Mouse (Mus musculus) cerebellum, postnatal 14 days (tissue): ENCODE measurements around the gene Cfap157.
A peak's percentile ranks its signal among the peaks of the same experiment; 100 is the strongest.

ENCODE experiments used
- DNase-seq, 2 experiments: peaks; one replicate each; pipeline ENCODE4 v3.0.0; 2021; ENCODE audit warnings: mixed read lengths in 2 of 2

Gene Cfap157

DNA sequence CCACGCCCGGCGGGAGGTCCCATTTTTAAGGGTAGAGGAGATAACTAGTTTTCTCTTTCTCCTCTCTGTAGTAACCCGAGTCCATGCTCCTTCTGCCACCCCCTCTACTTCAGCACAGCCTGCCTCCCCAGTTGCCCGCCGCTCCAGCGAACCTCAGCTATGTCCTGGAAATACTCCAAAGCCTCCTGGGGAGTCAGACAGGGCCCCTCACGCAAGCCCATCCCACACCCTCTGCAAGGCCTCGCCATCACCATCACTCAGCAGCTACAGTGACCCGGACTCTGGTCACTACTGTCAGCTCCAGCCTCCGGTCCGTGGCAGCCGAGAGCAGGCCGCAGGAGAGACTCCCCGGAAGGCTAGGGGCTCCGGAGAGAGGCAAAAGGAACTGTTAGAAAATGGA is 35.1 kb downstream of the Cfap157 start:
- DNase-seq = no peak

DNA sequence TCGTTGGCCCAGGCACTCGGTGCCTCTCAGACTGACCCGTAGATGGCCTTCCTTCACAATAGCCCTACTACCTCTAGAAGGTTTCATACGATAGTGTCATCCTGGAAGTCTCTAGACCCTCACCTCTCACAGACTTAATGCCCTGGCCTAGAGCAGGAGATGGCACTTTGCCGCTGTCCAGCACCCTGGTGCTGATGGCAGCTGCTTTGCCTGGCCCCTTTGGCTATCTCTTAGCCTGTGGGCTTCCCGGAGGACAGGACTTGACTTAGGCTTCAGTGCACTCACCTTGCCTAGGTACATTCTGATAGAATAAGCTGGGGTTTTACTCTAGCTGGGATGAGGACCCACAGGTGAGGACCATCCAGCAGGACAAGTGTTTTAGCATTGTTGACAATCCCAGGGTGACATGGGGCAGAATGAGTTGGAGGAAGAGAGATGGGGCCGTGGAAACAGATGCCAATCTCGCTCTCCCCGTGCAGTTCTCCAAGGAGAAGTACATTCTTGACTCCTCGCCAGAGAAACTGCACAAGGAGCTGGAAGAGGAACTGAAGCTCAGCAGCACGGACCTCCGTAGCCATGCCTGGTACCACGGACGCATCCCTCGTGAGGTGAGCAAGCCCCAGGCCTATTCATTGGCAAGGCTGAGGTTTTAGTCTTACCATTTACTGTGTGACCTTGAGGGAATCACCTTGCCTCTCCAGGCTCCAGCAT is 39.8 kb downstream of the Cfap157 start:
- DNase-seq = no peak

DNA sequence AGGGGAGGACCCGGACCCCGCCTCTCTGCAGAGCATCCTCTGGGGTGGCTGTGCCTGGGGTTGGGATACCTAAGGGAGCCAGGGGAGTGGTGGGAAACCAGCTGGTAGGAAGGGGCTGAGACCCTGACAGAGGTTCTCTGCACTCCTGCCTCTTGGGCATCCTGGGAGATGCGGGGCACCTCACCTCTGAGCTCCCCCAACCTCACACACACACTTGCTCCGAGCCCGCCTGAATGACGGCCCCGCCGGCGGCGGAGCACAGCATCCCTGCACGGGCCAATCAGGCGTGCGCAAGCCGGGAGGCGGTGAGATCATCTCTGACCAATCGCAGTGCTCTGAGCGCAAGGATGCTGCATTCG is 42.1 kb downstream of the Cfap157 start:
- peak; percentile 91 to 92 for DNase-seq

DNA sequence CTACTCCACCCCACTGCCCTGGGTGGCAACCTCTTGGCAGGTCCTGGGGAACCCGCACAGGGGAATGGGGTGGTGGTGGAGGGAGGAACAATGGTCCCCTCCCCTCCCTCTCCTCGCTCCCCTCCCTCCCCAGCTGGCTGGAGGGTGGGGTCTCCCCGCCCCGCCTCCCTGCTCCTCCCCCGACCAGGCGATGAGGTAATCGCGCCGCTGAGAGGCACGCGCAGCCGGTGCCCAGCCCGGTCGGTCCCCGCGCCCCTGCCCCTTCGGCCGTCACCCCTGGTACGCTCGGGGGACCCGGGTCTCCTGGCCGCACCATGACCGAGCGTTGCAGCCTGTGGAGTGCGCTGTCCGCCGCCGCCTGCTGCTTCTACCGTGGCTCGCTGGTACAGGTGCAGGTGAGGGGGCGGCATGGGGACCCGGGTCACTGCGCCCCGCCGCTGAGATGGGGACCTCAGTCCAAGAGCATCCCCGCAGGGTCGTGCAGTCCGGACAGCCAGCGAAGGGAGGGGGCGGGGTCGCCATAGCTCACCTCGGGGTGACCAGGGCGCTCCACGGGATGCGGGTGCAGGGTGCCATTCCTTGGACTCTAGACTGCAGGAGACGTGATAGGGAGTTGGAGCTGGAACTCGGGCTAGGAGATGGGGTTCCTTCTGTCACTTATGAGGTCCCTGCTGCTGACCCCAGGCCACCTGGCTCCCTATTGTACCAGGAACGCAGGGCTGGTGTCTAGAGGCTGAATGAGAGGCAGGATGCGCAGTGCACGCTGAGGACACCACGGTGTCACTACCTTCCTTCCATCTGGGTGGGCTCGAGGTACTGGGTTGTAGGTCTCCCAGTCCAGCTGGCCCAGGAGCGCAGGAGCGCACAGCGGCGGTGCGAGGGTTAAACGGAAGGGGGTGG is 42.7 kb downstream of the Cfap157 start:
- DNase-seq = peak; percentile 81 to 83

DNA sequence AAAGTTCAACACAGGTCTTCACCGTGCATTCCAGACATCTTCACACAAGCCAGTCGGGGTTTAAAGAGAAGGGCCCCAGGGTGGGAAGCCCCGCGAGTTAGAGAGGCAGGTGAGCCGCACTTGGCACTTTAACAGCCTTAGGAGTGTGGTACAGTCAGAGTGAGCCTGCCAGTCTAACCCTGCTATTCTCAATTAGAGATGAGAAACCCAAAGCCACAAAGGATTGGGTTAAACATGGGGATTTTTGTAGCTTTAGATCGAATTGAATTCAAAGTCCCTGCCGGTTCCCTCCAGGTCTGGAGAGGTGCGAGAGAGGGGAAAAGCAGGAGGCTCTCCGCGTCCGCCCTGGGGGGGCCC is 43.3 kb downstream of the Cfap157 start, which contains the start of gene 6330409D20Rik:
Gene 6330409D20Rik, minus strand, starts transcription at position 101 of the 357 bp plus-strand sequence.
- no peak for DNase-seq

DNA sequence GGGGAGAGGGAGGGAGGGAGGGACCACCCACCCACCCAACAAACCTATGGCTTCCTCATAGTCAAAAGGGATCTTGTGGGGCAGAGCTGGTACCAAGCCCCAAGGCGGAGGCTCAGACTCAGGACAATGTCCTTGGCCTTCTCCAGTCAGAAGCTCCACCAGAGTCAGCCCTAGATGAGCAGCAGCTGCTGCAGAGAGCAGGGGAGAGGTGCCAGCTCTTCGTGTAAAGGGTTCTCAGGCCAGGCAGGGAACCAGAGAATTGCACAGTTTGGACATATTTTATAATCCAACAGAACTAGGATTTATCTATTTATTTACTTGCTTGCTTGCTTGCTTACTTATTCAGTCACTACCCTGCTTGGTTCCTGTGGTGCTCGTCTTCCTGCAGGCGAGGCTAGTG is 44.9 kb downstream of the Cfap157 start:
- no peak for DNase-seq

DNA sequence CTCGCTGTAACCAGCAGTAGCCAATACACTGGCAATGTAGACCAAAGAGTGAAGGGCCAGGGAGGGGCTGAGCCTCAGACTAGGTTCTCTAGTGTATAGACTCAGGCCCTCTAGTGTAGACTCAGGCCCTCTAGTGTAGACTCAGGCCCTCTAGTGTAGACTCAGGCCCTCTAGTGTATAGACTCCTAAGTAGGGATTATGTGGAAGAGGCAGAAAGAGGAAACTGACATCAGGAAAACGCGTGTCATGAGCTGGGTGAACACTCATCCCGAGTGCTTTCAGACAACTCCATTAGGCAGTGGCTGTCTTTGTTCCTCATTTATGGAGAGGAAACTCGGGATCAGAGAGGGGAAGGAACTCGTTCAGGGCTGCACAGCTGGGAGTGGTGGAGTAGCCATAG is 47.2 kb downstream of the Cfap157 start:
- no peak for DNase-seq

DNA sequence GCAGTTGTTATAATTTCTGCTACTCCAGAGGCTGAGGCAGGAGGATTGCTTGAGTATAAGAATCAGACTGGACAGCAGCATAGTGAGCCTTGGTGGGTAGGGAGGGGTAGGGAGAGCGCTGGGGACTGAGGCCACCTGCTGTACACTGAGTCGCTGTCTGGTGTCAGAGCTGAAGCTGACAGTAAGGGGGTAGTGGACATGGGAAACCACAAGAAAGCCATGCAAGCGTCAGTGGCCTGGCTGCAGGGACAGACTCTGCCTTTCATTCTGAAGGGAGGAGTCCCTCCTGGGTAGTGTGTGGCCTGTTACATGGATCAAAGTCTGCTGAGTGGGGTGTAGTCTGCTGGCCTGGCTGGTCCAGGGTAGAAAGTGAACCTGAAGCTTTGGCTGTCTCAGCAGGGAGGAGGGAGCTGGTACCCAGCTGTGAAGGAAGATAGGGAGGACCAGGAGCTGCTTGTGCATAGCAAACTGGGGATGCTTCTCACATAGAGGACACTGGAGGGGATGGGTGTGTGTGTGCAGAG is 47.9 kb downstream of the Cfap157 start:
- no peak for DNase-seq

DNA sequence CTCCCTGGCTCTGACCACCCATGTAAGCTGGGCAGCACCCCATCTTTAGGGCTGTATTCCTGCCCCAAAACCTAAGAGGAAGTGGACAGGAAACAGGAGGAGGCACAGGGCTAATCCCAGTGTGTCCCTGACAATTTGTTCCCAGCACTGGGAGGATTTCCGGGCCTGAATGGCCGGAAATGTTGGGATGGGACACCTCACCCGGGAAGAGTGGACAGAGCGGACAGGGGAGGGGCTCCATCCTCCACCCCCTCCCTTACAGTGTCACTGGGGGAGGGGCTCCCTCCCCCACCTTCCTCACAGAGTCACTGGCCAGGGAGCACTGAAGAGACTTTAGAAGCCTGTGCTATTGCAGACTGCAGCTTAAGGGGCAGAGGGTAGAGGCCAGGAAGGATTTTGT is 49.3 kb downstream of the Cfap157 start:
- no peak for DNase-seq

DNA sequence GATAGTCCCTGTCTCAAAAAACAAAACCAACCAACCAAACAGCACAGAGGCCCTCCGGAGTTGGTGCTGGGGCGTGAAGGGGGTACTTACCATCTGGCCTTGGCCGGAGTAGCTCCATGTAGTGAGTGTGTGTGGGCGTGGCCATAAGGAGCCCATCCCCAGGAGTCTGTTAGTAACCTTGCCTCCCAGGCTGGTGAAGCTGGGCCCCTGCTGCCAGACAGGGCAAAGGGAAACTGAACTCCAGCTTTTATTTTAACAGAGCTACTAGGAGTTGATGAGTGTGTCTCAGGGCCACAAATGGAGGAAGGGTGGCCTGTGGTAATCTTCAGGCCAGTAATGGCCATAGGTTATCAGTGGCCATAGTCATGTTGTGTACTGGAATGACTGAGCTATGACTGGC is 49.7 kb downstream of the Cfap157 start:
- no peak for DNase-seq

DNA sequence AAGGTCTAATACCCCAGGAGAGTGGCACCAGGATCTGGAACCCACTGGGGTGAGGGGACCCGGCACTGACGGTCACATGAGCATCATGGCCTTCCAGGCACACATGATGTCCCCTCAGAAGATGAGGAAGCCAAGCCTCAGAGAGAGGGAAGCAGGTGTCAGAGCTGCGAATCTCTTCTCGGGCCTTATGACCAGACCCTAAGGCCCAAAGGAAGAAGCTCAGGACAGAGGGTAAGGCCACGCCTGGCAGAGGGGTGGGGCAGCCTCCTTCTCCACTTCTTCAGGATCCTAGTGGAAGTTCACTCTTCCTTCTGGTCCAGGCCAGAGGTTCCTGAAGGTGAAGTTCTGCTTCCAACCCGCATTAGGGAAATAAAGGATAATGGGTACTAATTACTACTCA is 51.5 kb downstream of the Cfap157 start:
- no peak for DNase-seq

DNA sequence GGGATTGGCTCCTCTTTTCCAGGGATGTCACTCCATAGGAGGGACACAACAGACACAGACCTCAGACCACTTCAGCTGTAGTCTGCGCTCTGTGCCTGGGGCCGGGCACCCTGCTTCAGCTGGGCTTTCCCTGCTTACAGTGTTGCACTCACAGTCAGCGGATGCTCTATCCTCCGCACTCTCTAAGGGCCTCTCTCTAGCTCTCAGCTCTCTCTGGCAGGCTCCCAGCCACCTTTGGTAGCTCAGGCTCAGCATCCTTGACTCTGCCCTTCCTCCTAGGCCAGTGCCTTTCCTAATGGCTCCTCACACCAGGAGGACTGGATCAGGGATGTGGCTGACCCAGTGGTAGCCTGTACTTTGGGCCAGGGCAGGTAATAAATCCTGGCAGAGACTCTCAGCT is 52.3 kb downstream of the Cfap157 start:
- DNase-seq = no peak

DNA sequence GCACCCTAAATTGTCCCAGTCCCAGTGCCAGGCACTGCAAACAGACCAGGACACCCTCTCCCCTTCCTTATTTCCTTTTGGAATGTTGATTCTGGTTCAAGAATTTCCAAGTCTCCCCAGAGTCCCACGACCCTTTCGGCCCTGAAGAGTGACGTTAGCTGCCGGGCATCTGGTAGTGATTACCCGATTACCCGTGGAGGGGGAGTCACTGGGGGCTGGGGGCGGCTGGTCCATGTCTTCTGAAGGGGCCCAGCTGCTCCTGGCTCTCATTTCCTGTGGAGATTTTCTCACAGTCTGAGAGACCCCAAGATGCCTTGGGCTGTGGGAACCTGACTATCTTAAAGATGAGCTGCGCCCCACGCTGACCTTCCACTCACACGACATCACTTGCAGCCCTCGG is 53.4 kb downstream of the Cfap157 start:
- DNase-seq = no peak

DNA sequence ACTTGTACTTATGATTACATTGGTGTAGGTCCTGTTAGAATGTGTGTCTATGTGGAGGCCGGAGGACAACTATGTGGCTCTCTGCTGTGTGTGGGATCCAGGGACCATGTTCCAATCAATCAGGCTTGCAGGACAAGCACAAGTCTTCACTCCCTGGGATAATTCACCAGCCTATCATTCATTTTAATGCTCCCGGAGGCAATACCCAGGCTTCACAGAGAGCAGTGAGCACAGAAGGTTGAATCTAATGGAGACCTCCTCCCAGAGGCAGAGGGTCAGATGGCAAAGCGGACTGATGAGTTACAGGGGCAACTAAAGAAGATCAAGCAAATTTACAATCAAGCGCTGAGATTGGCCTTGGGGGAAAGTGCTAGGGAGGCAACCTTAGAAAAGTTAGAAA is 54.7 kb downstream of the Cfap157 start:
- DNase-seq = no peak

DNA sequence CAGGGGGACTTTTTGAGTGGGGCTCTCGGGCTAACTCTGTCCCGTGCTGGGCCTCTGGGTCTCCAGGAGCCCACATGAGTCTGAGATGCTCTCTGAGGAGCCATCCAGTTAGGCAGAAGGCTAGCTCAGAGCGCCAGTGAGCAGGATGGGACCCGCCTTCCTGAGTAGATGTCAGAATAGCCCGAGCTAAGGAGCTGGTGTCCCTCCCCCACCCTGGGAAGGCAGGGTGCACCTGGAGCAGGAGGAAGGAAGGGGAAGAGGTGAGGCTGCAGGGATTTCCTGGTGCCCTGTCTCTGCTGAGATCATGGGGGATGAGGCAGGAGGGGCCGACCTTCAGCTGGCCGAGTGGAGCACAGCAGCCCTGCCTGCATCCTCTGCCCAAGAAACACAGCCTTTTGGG is 55.8 kb downstream of the Cfap157 start:
- DNase-seq = no peak

DNA sequence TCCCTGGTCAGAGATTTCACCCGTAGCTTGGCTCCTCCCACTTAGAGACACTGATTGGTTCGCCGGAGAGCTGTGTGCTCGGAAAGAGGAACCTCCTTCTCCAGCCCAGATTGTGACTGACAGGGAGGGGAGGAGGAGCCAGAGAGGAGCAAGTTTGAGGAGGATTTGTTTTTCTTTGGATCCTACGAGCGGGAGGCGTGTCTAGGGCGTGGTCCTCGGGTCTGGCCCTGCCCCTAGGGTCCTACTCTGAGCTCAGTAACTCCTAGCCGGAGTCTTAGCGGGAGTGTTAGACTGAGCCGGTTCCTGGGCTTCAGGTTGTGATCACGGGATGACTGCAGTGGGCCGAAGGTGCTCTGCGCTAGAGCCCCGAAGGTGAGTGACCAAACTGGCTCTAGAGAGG is 56.8 kb downstream of the Cfap157 start:
- peak; percentile 84 to 88 for DNase-seq
